Mouse (Mus musculus): ENCODE results near the gene C9orf72. TPM values are rescaled to one million over a fixed set of nuclear protein-coding genes. Genes with fewer than 3 reads are reported as not detected.

Gene C9orf72
- 9.1 TPM for polyA plus RNA-seq (2017; shearing (Covaris generic))

GRCm38 (mm10) chr4:35225734-35226495 is at the start of gene C9orf72:
Gene C9orf72, minus strand, starts transcription at chr4:35226175.

DNA sequence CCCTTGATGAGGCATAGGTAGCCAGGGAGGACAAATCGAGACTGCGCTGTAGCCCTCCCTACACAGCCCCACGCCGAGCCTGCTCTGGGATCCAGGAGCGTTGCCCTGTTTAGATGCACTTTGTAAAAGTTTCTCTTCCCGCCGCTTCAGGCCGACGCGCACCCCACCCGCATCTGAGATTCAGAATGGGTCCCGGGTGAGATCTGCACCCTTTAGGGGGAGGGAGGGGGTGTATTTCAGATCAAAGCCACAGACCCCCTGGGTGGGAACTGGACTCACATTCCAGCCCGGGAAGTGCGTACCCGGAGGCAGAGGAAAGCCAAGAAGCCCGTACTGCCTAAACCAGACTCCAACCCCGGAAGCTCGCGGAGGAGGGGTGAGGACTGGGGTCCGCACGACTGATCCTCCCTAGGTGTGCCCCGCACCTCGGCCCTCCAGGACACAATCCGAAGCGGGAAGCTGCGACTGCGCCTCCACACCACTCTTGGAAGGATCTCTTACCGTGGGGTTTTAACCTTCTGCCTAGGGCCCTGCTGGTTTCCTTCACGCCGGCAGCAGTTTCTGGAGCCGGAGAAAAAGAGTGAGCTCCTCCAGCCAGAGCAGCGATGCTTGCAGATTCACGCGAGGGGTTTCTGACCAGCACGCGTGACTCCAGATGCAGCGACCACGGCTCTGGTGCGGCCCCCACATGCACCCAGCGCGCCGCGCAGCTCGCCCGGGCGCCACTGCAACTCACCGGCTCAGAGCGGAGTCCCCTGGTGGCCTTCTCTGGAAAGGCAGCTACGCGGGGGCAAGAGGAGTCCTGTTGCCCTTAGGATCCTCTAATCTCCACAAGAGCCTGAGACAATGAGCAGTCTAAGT is 69.0 kb downstream of the C9orf72 start, which contains the start of gene Mob3b:
TSS of gene Mob3b (minus strand) at position 734 of the 861 bp plus-strand sequence.

DNA sequence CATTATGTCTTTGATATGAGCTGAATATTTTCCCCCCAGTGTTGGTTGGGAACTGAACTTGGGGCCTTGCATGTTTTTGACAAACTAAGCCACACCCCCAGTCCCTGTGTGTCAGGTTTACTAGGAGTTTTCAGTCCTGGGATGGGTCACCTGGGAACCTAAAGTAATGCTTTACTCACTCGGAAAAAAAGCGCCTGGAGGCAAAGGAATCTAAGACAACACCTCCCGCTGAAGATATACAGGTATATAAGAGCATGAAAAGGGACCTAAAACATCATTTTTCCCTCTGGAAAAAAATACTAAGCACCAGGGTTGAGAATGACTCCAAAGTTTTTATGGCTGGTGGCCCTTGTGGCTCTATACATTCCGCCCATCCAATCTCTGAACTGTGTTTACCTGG is 74.2 kb downstream of the C9orf72 start, which contains the start of gene Ifnk:
TSS of gene Ifnk (plus strand) at position 301 of the 400 bp plus-strand sequence.

Other genes with a start within 250 kb of the C9orf72 start
- gene Ifnk, start 74.1 kb downstream of the C9orf72 start, polyA plus RNA-seq (2017; shearing (Covaris generic)), result not detected
- gene Mob3b, start 68.7 kb downstream of the C9orf72 start, polyA plus RNA-seq (2017; shearing (Covaris generic)), result 6.8 TPM